Mouse (Mus musculus) c-Kit-negative CD71-positive TER-119-positive erythroid progenitor cells, embryonic 14.5 days (primary cell): Measurements from ENCODE around the gene Atp11b.

ENCODE experiments used
- DNase-seq: peaks from one replicate; pipeline ENCODE4 v3.0.0-alpha.2; 2013; ENCODE audit warnings: low read depth, low spot score

Atp11b gene

DNA sequence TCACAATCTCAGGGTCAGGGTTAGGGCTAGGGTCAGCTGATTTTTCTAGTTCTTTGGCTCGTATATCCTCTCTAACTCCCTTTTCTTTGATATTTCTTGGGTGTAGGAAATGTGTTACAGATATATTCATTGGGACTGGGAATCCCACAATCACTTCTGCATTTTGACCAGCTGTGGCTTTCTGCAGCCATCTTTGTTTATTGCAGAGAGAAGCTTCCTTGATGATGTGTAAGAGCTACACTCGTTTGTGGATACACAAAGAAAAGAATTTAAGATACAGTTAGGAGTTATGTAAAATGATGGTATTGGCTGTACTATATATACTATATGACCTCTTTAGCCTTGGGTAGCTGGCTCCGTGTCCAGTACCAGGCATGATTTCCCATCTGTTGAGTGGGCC, 25.8 kb downstream of the Atp11b start:
- no peak for DNase-seq

DNA sequence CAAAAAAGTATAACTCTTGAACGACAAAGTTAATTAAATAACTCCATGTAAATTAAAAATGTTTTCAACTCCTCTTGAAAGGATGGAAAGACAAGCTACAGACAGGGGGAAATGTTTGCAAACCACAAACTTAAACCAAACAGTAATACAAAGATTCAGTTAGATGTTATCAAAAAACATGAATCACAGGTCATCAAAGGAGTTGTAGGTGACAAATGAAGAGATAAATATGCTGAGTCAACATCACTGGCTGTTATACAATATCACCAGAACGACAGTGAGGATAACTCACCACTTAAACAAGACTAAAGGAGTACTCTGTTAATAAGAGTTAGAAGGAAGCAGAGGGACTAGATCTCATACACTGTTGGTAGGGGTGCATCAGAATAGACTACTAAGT, 48.1 kb downstream of the Atp11b start:
- DNase-seq, result no peak

DNA sequence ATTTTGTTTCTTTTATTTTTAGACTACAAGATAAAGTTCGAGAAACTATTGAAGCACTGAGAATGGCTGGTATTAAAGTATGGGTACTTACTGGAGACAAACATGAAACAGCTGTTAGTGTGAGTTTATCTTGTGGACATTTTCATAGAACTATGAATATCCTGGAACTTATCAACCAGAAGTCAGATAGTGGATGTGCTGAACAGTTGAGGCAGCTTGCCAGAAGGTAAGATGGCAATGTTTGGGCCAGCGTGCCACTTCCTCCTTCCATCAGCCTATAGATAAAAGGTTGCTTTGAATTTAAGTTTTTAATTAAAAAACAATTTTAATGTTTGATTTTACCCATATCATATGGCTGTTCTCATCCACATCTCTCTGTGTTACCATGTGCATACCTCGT, 66.0 kb downstream of the Atp11b start:
- DNase-seq, result no peak

- no peak for DNase-seq
Measured at GRCm38 (mm10) chr3:35822036-35822435, 68.1 kb downstream of the Atp11b start.

DNA sequence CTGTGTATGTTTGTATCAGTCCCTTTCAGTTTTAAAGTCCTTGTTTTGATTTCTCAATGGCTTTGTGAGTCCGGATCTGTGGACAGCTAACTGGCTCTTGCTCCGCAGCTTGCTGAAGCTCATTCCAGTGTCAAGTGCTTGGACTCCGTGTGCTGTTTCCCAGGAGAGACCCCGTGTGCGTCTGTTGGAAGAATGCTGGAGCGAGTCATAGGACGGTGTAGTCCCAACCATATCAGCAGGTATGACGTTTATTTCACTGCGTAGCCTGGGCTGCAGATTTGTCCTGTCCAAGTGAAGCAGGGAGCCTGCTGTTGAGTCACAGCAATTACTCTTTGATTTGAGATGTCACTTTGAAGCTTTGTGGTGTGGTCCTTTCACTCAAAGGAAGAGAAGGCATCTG, 95.4 kb downstream of the Atp11b start:
- DNase-seq, result no peak

- no peak for DNase-seq
Measured at GRCm38 (mm10) chr3:35883267-35883666, 129.4 kb downstream of the Atp11b start.

DNA sequence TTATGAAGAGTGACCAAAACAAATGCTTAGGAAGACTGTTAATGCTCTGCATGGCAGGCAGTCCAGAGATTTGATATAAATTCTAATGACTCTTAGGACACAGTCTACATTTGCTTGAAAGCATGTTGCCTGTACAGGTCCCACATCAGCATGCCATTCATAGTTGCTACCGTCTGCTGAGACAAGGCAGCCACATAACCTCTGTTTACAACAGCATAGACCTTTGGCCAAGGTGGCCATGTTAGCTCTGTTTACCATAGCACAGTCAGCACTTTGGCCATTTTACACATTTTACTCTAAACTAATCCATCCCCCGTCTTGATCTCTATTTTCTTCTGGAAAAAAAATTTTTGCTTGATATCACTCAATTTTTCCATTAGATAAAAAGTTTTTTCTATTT, 135.6 kb downstream of the Atp11b start:
- DNase-seq, result no peak

DNA sequence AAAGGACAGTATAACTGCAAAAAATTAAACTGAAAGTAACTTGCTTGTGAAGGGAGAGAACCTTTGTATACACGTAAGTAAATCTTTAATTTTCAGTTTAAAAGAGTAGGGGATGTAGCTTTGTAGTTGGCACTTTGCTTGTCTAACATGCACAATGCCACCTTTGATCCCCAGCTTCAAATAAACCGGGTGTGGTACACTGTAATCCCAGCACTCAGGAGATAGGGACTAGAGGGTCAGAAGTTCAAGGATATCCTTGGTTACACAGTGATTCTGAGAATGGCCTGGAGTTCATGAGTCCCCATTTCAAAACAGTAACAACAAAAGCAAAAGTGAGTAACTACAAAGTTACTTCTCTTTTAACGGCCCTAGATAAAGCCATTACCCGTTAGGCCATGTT, 137.2 kb downstream of the Atp11b start:
- DNase-seq, result no peak

- DNase-seq, result no peak
Measured at GRCm38 (mm10) chr3:35893156-35893555, 139.2 kb downstream of the Atp11b start.

DNA sequence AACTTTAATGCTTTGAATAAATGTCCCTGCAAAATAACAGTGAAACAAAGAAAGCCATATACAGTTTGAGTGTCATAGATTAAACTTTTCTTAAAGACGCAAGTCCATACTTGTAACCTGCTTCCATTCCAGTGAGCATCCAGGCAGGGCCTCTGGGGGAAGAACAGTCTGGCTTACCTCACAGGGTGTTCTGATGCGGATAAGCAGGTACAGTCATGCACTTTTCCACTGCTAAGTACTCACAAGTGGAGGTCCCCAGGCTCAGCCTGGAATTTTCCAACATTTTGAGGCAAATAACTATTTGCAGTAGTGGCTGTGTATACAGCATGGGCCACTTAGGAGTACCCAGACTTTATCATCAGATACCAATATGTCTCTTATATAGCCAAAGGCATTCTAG, 144.0 kb downstream of the Atp11b start:
- no peak for DNase-seq

DNA sequence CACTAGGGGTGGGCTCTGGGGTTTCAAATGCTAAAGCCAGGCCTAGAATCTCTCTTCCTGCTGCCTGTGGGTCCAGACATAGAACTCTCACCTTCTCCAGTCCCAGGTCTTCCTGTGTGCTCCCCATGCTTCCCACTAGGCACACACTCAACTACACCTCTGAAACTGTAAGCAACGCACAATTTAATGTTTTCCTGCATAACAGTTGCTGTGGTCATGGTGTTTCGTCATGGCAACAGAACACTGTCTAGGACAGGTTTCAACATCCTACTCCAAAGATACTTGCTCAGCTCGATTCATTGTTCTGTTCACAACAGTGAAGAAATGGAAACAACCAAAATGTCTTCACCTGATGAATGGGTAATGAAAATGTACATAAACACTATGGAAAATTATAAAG, 145.2 kb downstream of the Atp11b start:
- DNase-seq, result no peak

DNA sequence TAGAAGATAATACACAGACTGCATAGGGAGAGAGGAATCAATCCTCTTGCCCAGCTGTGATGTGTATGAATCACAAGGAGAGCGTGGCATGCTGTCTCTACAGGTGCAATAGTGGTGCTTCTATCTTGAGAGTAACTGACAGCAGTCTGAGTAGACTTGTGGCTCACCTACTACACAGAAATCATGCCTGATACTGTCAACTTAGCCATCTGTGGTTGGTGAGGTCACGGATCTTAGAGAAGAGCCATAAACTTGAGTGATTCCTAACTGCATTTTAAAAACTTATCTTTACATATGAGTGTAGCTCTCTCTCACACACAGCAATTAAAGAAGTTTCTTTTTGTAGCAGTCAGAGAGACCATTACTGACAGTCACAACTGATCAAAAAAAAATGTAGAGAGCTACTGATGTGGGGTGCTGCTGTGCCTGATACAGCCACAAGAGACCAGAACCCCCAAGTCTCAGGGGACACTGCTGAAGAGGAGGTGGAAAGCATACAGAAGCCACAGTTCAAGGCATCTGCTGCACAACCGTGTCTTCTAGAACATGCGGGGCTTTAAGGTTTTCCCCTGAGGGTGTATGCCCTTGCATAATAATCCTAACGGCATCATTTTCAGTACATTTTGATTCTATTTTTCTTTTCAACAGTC, 146.8 kb downstream of the Atp11b start:
- no peak for DNase-seq
